Mouse (Mus musculus) brown adipose tissue, adult 24 weeks (tissue): ENCODE data around the gene Lum. TPM values are rescaled to one million over a fixed set of nuclear protein-coding genes. Genes with fewer than 3 reads are reported as not detected.
A peak's percentile ranks its signal among the peaks of the same experiment; 100 is the strongest.

Experiments
- H3K27ac ChIP-seq: fragments of 200-500 bp; replicated peaks from 2 replicates; pipeline ENCODE4 v1.5.1; 2012; ENCODE audit warnings: low read depth, mild to moderate bottlenecking, low read length
- H3K4me1 ChIP-seq: fragments of 200-500 bp; 2 replicates; pipeline ENCODE4 v1.6.1; 2012; ENCODE audit warnings: low read length, mixed read lengths; ENCODE audit not compliant: control insufficient read depth, insufficient read depth, insufficient read length
- H3K4me3 ChIP-seq: fragments of 200-500 bp; 2 replicates; pipeline ENCODE4 v1.5.1; 2012; ENCODE audit warnings: low read depth, mild to moderate bottlenecking, low read length, moderate library complexity; ENCODE audit not compliant: insufficient read depth
- polyA plus RNA-seq: library from polyadenylated mRNA; stranded (reverse); fragments of >200 nt; gene quantifications from 2 replicates; pipeline ENCODE4 v1.2.4, GENCODE M21; 2012; ENCODE audit not compliant: missing spikeins, insufficient read depth, insufficient read length

Lum gene
- 40.1 and 44.9 TPM in 2 replicates for polyA plus RNA-seq

DNA sequence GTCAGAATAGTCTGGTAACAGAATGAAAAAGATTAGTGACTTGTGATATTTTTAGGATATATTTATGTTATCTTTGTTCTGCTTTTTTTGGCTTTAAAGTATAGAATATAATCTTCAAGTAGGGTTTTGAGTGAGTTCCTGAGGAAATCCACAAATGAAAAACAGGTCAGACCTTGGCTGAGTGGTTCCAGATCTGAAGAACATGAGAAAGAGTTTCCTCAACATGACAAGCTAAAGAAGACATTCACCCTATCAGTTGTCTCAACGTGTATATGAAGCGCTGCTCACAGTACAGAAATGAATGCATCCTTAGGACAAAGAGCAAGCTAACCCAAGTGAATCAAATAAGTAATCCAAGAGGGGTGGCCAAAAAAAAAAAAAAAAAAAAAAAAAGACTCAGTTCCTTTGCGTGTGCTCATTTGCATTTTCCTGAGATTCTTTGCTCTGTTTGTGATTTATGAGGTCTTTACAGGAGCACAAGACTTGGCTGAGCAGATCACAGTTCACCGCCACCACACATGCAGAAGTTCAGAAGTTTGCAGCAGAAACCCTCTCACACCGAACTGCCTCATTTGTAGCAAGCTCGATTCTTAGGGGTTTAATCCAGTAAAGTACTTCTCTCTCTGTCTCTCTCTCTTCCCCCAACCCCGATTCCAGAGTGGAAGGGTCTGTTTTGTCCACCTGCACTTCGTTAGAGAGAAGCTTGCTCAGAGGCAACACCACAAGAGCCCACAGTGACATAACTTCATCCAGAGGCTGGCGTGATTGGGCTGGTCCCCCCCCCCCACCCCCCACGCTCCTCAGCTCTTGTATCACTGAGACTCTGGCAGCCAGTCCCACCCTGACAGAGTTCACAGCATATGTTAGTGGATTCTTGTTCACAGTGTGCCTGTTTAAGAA, at the start of gene Lum:
Lum (plus strand) TSS at position 172 of the 900 bp plus-strand sequence.
- Histone ChIP-seq H3K27ac (no peak within 1 kb of the TSS; the same call in 1 of the 2 replicates), H3K4me3 (peak within 1 kb of the TSS; percentile 25; the same call in 1 of the 2 replicates), H3K4me1 (no peaks in the 10 kb centered on the region)

GRCm38 (mm10) chr10:97523366-97523765, 41.6 kb upstream of the Lum start:
- Histone ChIP-seq H3K27ac (no peak overlapping the region), H3K4me3 (no peak overlapping the region), H3K4me1 (no peaks in the 10 kb centered on the region)

GRCm38 (mm10) chr10:97535697-97536096, 29.2 kb upstream of the Lum start:
- no peak overlapping the region for H3K27ac ChIP-seq
- H3K4me3 ChIP-seq: no peak overlapping the region
- H3K4me1 ChIP-seq: no peaks in the 10 kb centered on the region

GRCm38 (mm10) chr10:97536921-97537320, 28.0 kb upstream of the Lum start:
- H3K27ac ChIP-seq: 0 out of 2 replicates have a peak overlapping the region, but pooled peaks have one; percentile 13
- no peaks in the 10 kb centered on the region for H3K4me1 ChIP-seq

GRCm38 (mm10) chr10:97538202-97538601, 26.7 kb upstream of the Lum start:
- Histone ChIP-seq H3K4me3 (no peak overlapping the region), H3K27ac (no peak overlapping the region), H3K4me1 (no peaks in the 10 kb centered on the region)

More at GRCm38 (mm10) chr10:97536921-97537320, 28.0 kb upstream of the Lum start:
- H3K4me3 ChIP-seq: no peak overlapping the region

DNA sequence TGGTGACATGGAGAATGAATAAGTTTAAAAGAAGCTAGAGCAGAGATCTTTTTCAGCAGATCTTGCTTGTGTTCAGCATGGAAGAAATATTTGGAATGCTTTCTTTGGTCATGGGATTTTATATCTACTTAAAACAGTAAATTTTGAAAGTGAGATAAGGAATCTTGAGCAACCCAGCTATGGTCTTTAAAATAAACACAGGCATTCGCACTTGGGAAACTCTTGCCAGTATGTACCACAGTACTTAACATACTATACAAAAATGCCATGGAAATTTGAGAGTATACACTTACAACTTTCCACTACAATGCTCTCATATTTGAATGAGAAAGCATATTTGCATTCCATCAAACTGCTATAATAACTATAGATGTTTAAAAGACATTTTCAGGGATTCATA, 17.2 kb upstream of the Lum start:
- no peaks in the 10 kb centered on the region for H3K4me1 ChIP-seq
- H3K27ac ChIP-seq: no peak overlapping the region
- no peak overlapping the region for H3K4me3 ChIP-seq

GRCm38 (mm10) chr10:97567489-97568135, 2.7 kb downstream of the Lum start:
- Histone ChIP-seq H3K4me3 (no peak overlapping the region), H3K27ac (no peak overlapping the region), H3K4me1 (no peaks in the 10 kb centered on the region)

GRCm38 (mm10) chr10:97582543-97583231, 17.8 kb downstream of the Lum start:
- H3K27ac ChIP-seq: no peak overlapping the region
- peaks cover 3% of the 10 kb centered on the region; the same call in 1 of the 2 replicates for H3K4me1 ChIP-seq
- H3K4me3 ChIP-seq: no peak overlapping the region

- H3K27ac ChIP-seq: no peak overlapping the region
- peaks cover 8% of the 10 kb centered on the region for H3K4me1 ChIP-seq
- no peak overlapping the region for H3K4me3 ChIP-seq
Measured at GRCm38 (mm10) chr10:97584176-97584575, 19.2 kb downstream of the Lum start.

- H3K4me1 ChIP-seq: peaks cover 8% of the 10 kb centered on the region
- no peak overlapping the region for H3K4me3 ChIP-seq
- H3K27ac ChIP-seq: no peak overlapping the region
Measured at GRCm38 (mm10) chr10:97587159-97587558, 22.2 kb downstream of the Lum start.

GRCm38 (mm10) chr10:97589574-97589973, 24.6 kb downstream of the Lum start:
- Histone ChIP-seq H3K4me1 (peaks cover 8% of the 10 kb centered on the region), H3K27ac (no peak overlapping the region), H3K4me3 (no peak overlapping the region)

DNA sequence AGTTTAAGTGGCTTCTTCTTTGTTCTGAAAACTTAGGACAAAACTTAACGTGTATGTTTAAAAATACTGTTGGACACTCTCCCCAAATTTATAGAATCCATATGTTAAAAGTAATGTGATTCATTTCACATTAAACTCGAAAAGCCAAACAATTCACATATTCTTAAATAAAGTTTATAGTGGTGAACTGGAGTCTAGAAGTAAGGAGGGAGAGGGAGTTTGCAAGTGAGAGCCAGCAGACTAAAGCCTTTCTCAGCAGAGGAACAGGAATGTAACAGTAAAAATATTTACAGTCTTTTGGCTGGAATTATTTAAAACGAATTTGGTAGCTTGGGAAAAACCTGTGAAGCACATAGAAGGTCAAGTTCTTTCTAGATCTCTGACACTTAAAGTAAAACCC, 26.1 kb downstream of the Lum start:
- H3K4me3 ChIP-seq: no peak overlapping the region
- no peak overlapping the region for H3K27ac ChIP-seq
- peaks cover 8% of the 10 kb centered on the region for H3K4me1 ChIP-seq

DNA sequence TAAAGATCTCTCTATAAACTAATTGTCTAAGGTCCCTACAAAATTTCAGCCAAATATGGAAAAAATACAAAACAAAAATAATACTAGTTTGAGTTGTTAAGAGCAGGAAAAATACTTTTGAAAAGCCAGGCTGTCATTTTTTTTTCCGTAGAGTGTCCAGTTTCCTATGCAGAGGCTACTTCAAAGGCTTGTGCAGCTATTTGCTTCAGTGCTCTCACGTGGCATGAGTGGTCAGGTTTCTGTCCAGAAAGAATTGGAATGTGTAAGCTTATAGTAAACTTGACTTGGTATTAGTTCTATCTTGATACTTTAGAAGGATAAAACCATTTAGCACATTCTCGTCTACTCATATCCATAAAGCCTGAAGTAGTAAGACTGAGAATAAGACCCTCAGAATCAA, 26.8 kb downstream of the Lum start:
- Histone ChIP-seq H3K4me1 (peaks cover 5% of the 10 kb centered on the region; the same call in 1 of the 2 replicates), H3K27ac (no peak overlapping the region), H3K4me3 (no peak overlapping the region)

GRCm38 (mm10) chr10:97595680-97596079, 30.8 kb downstream of the Lum start:
- no peaks in the 10 kb centered on the region for H3K4me1 ChIP-seq
- H3K4me3 ChIP-seq: no peak overlapping the region
- H3K27ac ChIP-seq: no peak overlapping the region

GRCm38 (mm10) chr10:97601744-97602143, 36.8 kb downstream of the Lum start:
- Histone ChIP-seq H3K4me1 (no peaks in the 10 kb centered on the region), H3K4me3 (no peak overlapping the region), H3K27ac (no peak overlapping the region)
